Mouse (Mus musculus) CD4-positive naive resting alpha-beta T cell, adult 76 days (primary cell): ENCODE measurements around the gene Phka2. TPM values are rescaled to one million over a fixed set of nuclear protein-coding genes. Genes with fewer than 3 reads are reported as not detected.

ENCODE experiments used
- total RNA-seq: library from RNA; stranded (reverse); gene quantifications from one replicate; pipeline ENCODE4 v1.2.4, GENCODE M21; 2023

Phka2 gene
- 15.1 TPM for total RNA-seq

DNA sequence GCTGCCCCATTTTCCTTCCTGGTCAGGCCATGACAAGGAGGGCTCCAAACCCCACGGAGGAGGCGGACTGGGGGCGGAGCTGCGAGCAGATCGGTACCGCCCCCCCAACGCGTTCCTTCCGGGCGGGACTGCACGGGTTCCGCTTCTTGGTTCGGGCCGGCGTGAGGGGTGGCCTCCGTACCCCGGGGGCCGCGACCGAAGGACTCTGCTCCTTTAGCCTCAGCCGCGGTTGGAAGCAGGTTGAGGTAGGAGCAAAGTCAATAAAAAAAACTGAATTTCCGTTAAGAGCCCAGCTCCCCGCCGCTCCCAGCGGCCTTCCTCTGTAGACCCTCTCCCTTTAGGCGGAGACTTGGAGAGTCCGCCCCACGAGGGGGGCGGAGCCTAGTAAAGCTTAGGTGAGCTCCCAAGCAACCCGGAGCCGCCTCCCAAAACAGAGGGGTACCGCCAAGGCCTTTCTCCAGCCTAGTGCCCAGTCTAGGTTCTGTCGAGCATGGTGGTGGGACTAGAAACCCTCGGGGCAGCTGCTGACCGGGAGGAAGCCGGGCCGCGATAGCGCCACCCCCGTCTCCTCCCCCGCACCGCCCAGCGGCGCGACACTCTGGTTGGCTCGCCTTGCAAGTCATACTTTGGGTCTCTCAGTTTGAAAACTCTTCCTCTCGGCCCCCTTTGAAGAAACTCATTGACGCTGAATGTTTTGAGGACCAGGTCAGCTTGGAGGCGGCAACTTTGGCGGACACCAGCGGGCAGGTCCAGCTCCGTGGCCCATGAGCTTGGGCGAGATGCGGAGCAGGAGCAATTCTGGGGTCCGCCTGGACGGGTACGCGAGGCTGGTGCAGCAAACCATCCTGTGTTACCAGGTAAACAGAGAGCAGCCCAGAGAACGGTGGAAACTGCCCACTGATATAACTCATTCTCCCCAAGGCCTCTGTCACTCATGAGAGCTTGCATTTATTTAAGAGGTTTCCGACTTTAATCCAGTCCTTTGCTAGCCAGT lies at the start of gene Phka2:
TSS of gene Phka2 (plus strand) at position 119 of the 994 bp plus-strand sequence.

Other genes with a start within 250 kb of the Phka2 start
- not detected for gene Adgrg2, start 111.5 kb upstream of the Phka2 start, total RNA-seq
- gene Ppef1, start 233.6 kb downstream of the Phka2 start, total RNA-seq: not detected